Mouse (Mus musculus) embryonic facial prominence, embryonic 15.5 days (tissue): ENCODE data around the gene Kif21b. TPM values are rescaled to one million over a fixed set of nuclear protein-coding genes. Genes with fewer than 3 reads are reported as not detected.

Experiments
- ATAC-seq: fragments of 200-750 bp; cut with Nextera tagmentation; 2 replicates; pipeline ENCODE4 v1.8.0; 2017; ENCODE audit warnings: low read depth, moderate TSS enrichment; ENCODE audit not compliant: insufficient number of reproducible peaks, low FRiP score, low TSS enrichment
- H3K27ac ChIP-seq: fragments of 300-500 bp; sonication (generic); replicated peaks from 2 replicates; pipeline ENCODE4 v1.5.1; 2015; ENCODE audit warnings: mild to moderate bottlenecking, inconsistent platforms
- H3K27me3 ChIP-seq: fragments of 300-500 bp; sonication (generic); 2 replicates; pipeline ENCODE4 v1.6.1; 2015; ENCODE audit warnings: inconsistent platforms
- H3K36me3 ChIP-seq: fragments of 300-500 bp; sonication (generic); 2 replicates; pipeline ENCODE4 v1.6.1; 2015; ENCODE audit warnings: mild to moderate bottlenecking, inconsistent platforms
- H3K4me1 ChIP-seq: fragments of 300-500 bp; sonication (generic); 2 replicates; pipeline ENCODE4 v1.6.1; 2015; ENCODE audit warnings: inconsistent platforms
- H3K4me2 ChIP-seq: fragments of 300-500 bp; sonication (generic); replicated peaks from 2 replicates; pipeline ENCODE4 v1.6.1; 2015; ENCODE audit warnings: mild to moderate bottlenecking, inconsistent platforms
- H3K4me3 ChIP-seq: fragments of 300-500 bp; sonication (generic); replicated peaks from 2 replicates; pipeline ENCODE4 v1.5.1; 2015; ENCODE audit warnings: mild to moderate bottlenecking, inconsistent platforms
- H3K9ac ChIP-seq: fragments of 300-500 bp; sonication (generic); 2 replicates; pipeline ENCODE4 v1.6.1; 2015; ENCODE audit warnings: inconsistent platforms
- H3K9me3 ChIP-seq: fragments of 300-500 bp; sonication (generic); replicated peaks from 2 replicates; pipeline ENCODE4 v1.6.1; 2016; ENCODE audit warnings: inconsistent platforms
- WGBS: fragments of 180-500 bp; shearing (Covaris S2); methylation state at CpG from one replicate; pipeline ENCODE4 v1.1.7; 2015; 5-methylcytosine and 5-hydroxymethylcytosine counted together
- polyA plus RNA-seq: library from polyadenylated mRNA; unstranded; fragments of >200 nt; fragmentation: Nextera tagmentation; extraction: Ambion mirVana; gene quantifications from 2 replicates; pipeline ENCODE4 v1.2.1, GENCODE M21; 2015

Kif21b gene
- polyA plus RNA-seq, 1 experiment from 2014 or later = 2.8 TPM

DNA sequence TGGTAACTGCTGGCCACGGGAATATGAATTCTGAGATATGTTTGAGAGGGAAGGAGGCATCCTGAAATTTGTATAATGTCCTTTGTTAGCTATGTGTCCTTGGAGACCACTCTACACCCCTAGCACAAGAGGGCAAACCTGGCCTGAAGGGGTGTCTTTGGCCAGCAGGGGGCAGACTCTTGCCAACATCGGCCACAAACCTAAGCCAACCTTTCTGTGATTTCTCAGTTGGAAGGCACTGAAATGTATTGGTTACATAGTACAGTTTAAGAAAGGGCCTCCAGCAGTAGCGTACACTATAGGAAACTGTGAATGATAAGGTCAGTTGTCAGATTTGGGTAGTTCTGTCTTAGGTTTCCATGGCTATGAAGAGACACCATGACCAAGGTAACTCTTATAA is 15.0 kb upstream of the Kif21b start:
- no peak overlapping the region for H3K9ac ChIP-seq
- WGBS = 35% methylated on average over 3 of the region's 3 CpGs
- H3K27ac ChIP-seq = no peak overlapping the region
- peaks cover 29% of the 10 kb centered on the region for H3K4me1 ChIP-seq
- H3K36me3 ChIP-seq = no peaks in the 10 kb centered on the region
- no peak overlapping the region for H3K4me3 ChIP-seq
- no peaks in the 10 kb centered on the region for H3K9me3 ChIP-seq
- ATAC-seq = no peak
- no peaks in the 10 kb centered on the region for H3K27me3 ChIP-seq
- H3K4me2 ChIP-seq = no peak overlapping the region

DNA sequence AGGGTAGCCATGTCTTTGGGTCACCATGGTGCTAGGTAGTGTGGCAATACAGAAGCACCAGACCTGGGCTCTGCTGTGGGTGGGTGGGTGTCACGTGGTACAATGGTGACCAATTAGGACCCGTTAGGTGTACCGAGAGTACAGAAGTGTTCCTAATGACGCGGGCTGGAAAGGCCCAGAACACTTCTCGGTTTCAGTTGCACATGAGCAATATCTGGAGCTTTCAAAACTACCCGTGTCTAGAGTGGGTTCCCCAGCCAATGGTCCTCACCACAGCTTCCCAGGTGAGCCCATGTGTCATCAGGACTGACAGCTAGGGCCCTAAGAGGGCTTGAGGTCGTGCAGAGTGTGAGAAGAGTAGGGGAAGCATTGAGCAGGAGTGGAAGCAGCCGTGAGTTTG is 14.1 kb upstream of the Kif21b start:
- no peak overlapping the region for H3K9ac ChIP-seq
- no peak overlapping the region for H3K27ac ChIP-seq
- H3K4me1 ChIP-seq = peaks cover 30% of the 10 kb centered on the region
- no peak overlapping the region for H3K4me2 ChIP-seq
- no peaks in the 10 kb centered on the region for H3K9me3 ChIP-seq
- no peaks in the 10 kb centered on the region for H3K36me3 ChIP-seq
- H3K4me3 ChIP-seq = no peak overlapping the region
- no peak for ATAC-seq
- WGBS = 85% methylated on average over 9 of the region's 9 CpGs
- H3K27me3 ChIP-seq = no peaks in the 10 kb centered on the region

DNA sequence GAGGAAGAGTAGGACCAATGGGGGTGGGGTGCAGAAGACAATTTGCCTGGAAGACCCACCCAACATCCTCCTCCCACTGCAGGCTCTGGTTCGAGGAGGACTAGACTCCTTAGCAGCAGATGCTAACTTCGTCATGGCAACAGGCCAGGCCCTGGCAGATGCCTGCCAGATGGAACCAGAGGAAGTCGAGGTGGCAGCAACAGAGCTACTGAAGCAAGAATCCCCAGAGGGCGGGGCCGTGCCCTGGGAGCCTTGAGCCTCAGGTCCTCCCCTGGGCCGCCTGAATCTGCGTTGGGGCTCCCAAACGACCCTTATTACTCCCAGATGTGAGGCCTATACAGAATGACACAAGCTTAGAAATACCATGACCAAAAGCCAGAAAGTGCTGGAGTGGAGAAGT is 12.3 kb upstream of the Kif21b start:
- H3K9me3 ChIP-seq = no peaks in the 10 kb centered on the region
- no peak overlapping the region for H3K27ac ChIP-seq
- H3K4me1 ChIP-seq = peaks cover 30% of the 10 kb centered on the region
- H3K4me2 ChIP-seq = no peak overlapping the region
- ATAC-seq = peak; percentile 58
- 21% methylated on average over 8 of the region's 8 CpGs for WGBS
- no peaks in the 10 kb centered on the region for H3K36me3 ChIP-seq
- H3K27me3 ChIP-seq = no peaks in the 10 kb centered on the region
- no peak overlapping the region for H3K9ac ChIP-seq
- no peak overlapping the region for H3K4me3 ChIP-seq

DNA sequence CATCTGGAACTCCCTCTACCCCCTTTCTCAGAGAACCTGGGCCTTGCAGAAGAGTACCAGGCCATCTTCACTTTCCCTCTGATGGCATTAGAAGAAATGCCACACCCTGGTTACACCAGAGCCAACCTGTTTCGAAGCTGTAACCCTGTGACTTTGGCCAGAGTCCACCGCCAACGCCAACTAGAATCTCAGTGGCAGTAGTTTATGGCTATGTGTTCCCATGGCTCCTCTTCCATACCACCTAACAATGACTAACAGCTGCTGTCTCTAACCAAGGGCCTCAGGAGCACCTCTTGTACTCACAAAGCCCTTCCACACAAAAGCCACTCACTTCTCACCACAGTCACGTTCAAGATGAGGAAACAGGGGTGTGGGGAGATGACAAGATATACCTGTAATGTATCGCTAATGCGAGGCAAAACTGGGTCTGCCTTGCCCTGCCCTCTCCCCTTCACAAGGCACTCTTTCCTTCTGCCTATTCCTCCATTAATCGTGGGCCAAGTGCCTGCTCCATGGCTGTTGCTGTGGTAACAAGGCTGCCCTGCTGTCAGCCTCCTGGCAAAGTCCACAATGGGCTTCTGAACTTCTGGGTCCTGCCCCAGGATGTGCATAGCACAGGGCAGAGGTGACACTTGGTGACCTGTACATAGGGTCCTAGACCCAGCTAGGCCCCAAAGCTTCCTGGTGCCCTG is 11.5 kb upstream of the Kif21b start:
- Histone ChIP-seq H3K4me3 (no peak overlapping the region), H3K36me3 (no peaks in the 10 kb centered on the region), H3K4me2 (no peak overlapping the region), H3K9ac (no peak overlapping the region), H3K4me1 (peaks cover 30% of the 10 kb centered on the region), H3K27ac (no peak overlapping the region), H3K9me3 (no peaks in the 10 kb centered on the region), H3K27me3 (no peaks in the 10 kb centered on the region)
- 74% methylated on average over 7 of the region's 7 CpGs for WGBS
- no peak for ATAC-seq

DNA sequence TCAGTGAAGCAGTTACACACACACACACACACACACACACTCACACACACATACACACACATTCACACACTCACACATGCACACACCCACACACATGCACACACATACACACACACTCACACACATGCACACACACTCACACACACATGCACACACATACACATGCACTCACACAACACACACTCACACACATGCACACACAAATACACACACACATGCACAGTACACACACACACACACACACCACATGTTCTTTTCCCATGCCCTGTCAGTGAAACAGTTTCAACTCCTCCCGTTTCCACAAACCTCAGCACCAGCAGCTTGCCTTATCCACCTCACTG is 11.0 kb upstream of the Kif21b start:
- no peaks in the 10 kb centered on the region for H3K36me3 ChIP-seq
- H3K4me3 ChIP-seq = no peak overlapping the region
- H3K27ac ChIP-seq = no peak overlapping the region
- no peak overlapping the region for H3K4me2 ChIP-seq
- 54% methylated on average over 1 of the region's 1 CpGs for WGBS
- no peaks in the 10 kb centered on the region for H3K9me3 ChIP-seq
- no peak overlapping the region for H3K9ac ChIP-seq
- no peak for ATAC-seq
- peaks cover 30% of the 10 kb centered on the region for H3K4me1 ChIP-seq
- no peaks in the 10 kb centered on the region for H3K27me3 ChIP-seq

DNA sequence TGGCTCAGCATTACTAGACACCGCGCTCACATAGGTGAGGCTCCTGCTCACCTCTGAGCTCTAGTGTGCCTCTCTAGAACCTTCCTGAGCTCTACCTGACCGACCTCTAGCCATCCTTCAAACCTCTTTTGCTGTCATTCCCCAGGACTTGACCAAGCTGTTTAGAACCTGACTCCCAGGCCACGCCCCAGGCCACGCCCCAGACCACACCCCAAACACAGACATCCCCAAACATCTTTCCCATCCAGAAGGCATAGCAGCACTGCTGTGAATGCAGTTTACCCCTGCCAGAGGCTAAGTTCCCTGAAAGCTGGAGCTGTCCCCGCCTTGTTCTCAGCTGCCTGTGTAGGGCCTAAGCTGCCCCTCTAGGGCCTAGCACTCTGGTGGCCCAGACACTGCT is 10.4 kb upstream of the Kif21b start:
- 48% methylated on average over 6 of the region's 6 CpGs for WGBS
- no peaks in the 10 kb centered on the region for H3K9me3 ChIP-seq
- no peak overlapping the region for H3K9ac ChIP-seq
- no peaks in the 10 kb centered on the region for H3K27me3 ChIP-seq
- H3K4me2 ChIP-seq = no peak overlapping the region
- no peaks in the 10 kb centered on the region for H3K36me3 ChIP-seq
- H3K27ac ChIP-seq = no peak overlapping the region
- H3K4me3 ChIP-seq = no peak overlapping the region
- H3K4me1 ChIP-seq = peaks cover 30% of the 10 kb centered on the region
- no peak for ATAC-seq

DNA sequence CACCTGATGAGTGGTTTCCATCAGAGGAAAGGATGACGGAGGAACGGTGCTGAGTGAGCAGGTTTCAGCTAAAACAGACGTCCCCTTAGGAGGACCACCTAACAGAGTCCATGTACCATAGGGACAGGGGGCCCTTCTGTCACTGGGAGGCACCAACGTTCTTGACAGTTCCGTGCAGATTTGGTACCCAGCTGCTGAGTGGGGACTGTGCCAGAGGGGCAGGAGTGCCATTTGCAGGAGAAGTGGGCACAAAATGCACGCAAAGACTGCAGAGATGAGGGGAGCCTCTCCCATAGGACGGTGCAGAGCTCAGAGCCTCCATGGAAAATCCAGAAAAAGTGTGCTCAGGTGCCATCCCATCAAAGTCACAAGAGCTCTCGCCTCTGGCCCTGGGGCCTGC is 9.2 kb upstream of the Kif21b start:
- H3K27ac ChIP-seq = no peak overlapping the region
- peaks cover 30% of the 10 kb centered on the region for H3K4me1 ChIP-seq
- H3K9ac ChIP-seq = no peak overlapping the region
- no peak overlapping the region for H3K4me2 ChIP-seq
- no peaks in the 10 kb centered on the region for H3K9me3 ChIP-seq
- no peaks in the 10 kb centered on the region for H3K27me3 ChIP-seq
- no peak overlapping the region for H3K4me3 ChIP-seq
- H3K36me3 ChIP-seq = no peaks in the 10 kb centered on the region
- ATAC-seq = no peak
- WGBS = 83% methylated on average over 8 of the region's 8 CpGs

DNA sequence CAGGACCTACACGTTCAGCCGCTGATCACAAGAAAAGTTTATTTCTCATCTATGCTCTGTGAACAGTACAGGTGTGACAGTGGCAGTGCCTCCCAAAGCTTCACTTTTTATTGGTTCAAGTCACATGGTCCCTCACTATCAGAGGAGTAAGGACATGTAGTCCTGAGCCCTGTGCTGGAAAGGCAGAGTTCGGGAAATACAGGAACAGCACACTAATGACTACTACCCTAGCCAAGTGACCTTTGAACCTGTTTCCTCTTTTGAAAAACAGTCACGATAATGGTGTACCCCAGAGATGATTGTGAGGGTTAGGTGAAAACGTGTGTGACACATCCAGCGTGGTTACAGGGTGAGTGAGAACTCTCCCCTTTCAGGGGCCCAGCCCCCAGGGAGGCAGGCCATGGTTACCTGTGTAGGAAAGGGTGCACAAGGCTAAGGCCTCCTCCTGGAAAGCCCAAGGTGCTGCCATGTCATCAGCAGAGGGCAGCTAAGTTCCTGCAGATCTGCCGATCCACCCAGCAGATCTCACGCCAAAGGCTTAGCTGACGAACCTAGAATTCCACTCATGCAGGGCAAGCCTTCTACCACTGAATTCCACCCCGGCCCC is 4.9 kb upstream of the Kif21b start:
- Histone ChIP-seq H3K9ac (no peak overlapping the region), H3K27ac (no peak overlapping the region), H3K36me3 (no peaks in the 10 kb centered on the region), H3K27me3 (no peaks in the 10 kb centered on the region), H3K4me3 (no peak overlapping the region), H3K4me1 (peaks cover 19% of the 10 kb centered on the region), H3K4me2 (no peak overlapping the region), H3K9me3 (no peaks in the 10 kb centered on the region)
- 71% methylated on average over 10 of the region's 10 CpGs for WGBS
- no peak for ATAC-seq

DNA sequence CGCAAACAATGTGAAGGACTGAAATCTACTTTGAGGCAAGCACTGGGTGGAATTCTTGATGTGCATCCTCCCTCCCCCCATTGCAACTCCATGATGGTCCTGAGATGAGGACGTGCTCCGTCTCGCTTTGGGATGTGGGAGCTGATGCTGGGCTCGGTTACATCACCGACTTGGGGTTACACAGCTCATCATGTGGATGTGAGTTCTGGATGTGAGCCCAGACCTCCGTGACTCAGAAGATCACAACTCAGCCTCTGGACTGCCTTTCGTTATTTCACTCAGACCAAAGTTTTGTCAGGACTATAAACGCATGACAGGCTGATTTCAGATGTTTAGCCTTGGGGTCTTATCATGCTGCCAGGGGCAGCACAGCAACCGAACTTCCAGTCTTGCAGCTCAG is 4.3 kb upstream of the Kif21b start:
- no peaks in the 10 kb centered on the region for H3K36me3 ChIP-seq
- peaks cover 25% of the 10 kb centered on the region for H3K4me1 ChIP-seq
- H3K9me3 ChIP-seq = no peaks in the 10 kb centered on the region
- no peak overlapping the region for H3K4me2 ChIP-seq
- no peak overlapping the region for H3K27ac ChIP-seq
- no peak for ATAC-seq
- no peak overlapping the region for H3K9ac ChIP-seq
- 39% methylated on average over 10 of the region's 10 CpGs for WGBS
- no peaks in the 10 kb centered on the region for H3K27me3 ChIP-seq
- H3K4me3 ChIP-seq = no peak overlapping the region

DNA sequence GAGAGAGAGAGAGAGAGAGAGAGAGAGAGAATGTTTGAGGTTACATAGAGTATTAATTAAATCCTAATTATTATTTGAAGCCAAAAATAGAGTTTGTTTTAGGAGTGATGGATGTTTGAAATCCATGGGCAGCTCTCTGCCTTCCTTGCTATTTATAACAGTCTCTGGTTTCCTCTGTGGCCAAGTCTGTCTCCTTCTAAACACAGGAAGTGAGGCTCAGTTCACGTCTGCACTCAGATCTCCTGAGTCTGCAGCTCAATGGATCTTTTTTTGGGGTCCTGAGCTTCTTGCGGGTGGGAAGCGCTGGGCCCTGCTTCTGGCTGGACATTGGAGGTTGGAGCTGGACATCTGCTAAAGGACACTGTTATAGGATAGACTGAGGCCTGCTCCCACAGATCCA is 3.3 kb upstream of the Kif21b start:
- 49% methylated on average over 3 of the region's 3 CpGs for WGBS
- no peak overlapping the region for H3K4me3 ChIP-seq
- no peaks in the 10 kb centered on the region for H3K27me3 ChIP-seq
- H3K9ac ChIP-seq = no peak overlapping the region
- no peak for ATAC-seq
- H3K36me3 ChIP-seq = no peaks in the 10 kb centered on the region
- peaks cover 35% of the 10 kb centered on the region for H3K4me1 ChIP-seq
- H3K4me2 ChIP-seq = no peak overlapping the region
- H3K27ac ChIP-seq = peak overlapping the region; percentile 56; the same call in 1 of the 2 replicates
- H3K9me3 ChIP-seq = no peaks in the 10 kb centered on the region

DNA sequence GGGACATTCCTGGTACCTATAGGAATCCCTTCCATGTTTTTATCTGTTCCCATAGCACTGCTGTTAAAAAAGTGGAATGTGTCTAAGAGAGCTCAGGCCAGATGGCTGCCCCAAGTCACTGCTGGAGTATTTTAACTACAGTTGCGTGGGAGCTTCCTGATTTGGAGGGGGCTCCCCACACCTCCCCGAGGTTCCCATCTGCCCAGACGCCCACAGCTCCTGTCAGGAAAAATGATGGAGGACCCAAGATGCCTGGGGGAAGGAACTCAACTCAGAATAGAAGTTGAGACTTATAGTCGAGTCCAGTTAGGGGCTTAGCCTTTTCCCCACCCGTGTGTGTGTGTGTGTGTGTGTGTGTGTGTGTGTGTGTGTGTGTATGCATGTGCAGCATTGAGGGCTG is 2.8 kb upstream of the Kif21b start:
- H3K4me1 ChIP-seq = peaks cover 41% of the 10 kb centered on the region
- 31% methylated on average over 5 of the region's 5 CpGs for WGBS

DNA sequence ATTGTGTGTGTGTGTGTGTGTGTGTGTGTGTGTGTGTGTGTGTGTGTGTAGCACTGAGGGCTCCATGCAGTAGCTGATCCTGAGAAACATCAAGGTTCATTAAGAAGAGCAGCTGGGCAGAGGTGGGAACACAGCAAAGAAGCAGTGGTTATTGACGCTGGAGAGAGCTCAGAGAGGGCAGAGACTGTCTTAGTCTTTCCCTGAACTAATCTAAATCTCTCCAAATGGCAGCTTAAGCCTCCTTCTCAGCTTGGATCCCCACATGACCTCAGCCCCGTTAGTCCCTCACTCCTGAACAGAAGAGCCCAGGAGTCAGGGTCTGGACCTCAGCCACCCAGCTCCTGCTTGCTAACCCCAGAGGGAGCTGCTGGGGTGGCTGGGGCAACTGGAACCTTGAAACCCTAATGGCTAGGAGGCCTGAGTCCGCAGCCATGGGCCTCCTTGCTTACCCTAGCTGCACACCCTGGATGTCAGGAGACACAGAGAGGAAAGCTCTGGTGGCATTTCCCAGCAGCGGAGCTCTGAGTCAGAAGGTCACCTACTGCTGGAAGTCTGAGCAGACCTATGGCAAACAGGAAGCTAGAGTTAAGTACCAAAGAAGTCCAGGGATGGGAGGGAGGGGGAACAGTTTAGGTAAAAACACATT is 2.1 kb upstream of the Kif21b start:
- Histone ChIP-seq H3K4me3 (no peak overlapping the region), H3K9ac (no peak overlapping the region), H3K9me3 (no peaks in the 10 kb centered on the region), H3K4me2 (no peak overlapping the region), H3K36me3 (no peaks in the 10 kb centered on the region), H3K27me3 (no peaks in the 10 kb centered on the region), H3K4me1 (peaks cover 47% of the 10 kb centered on the region), H3K27ac (no peak overlapping the region)
- WGBS = 48% methylated on average over 4 of the region's 4 CpGs
- no peak for ATAC-seq

More for the DNA sequence above, 2.8 kb upstream of the Kif21b start:
- Histone ChIP-seq H3K27ac (peak overlapping the region; percentile 56; the same call in 1 of the 2 replicates), H3K27me3 (no peaks in the 10 kb centered on the region), H3K9ac (no peak overlapping the region), H3K4me3 (no peak overlapping the region), H3K4me2 (no peak overlapping the region), H3K9me3 (no peaks in the 10 kb centered on the region), H3K36me3 (no peaks in the 10 kb centered on the region)
- no peak for ATAC-seq
